17 mouse cellular contexts compared by ENCODE assay signal in genomic region chr10:42005259-42005658, GRCm38 (mm10). TPM values are rescaled to one million over a fixed set of nuclear protein-coding genes. Genes with fewer than 3 reads are reported as not detected.
DNase-seq lines count a peak whose midpoint lies in the region; ATAC-seq and TF ChIP-seq lines count a peak whose summit lies in the region.
"Had no signal": no experiment of that assay in that cellular context is flagged by ENCODE, and none has a peak within 500 bp of the region (broad histone marks: within the 10 kb centered on the region; RNA-seq: fewer than 3 reads in every experiment).

No protein-coding gene starts in this region.

- H3K9ac ChIP-seq in liver, postnatal 0 days (replicated peaks), result no peak overlapping the region
- H3K9ac ChIP-seq: lung, embryonic 15.5 days had no signal

- no peak overlapping the region for H3K4me3 ChIP-seq in liver, postnatal 0 days (ENCODE audit: low read depth, low read length)
- H3K4me3 ChIP-seq: erythroblast, embryonic 14.5 days; lung, embryonic 15.5 days; megakaryocyte, embryonic 14.5 days had no signal

- intact Hi-C loops in heart, postnatal 10 days (cut with DNase I), result no loop called here

- H3K27ac ChIP-seq in liver, postnatal 0 days (ENCODE audit: low read depth), result no peak overlapping the region
- H3K27ac ChIP-seq: lung, embryonic 15.5 days had no signal

- no peak for TF ChIP-seq EP300 in liver, postnatal 0 days (IDR thresholded peaks at IDR 0.05; ENCODE audit: low read depth)

- no peak overlapping the region for H3K4me2 ChIP-seq in liver, postnatal 0 days (ENCODE audit: low read depth, low read length)
- H3K4me2 ChIP-seq: lung, embryonic 15.5 days had no signal

- ATAC-seq in liver, postnatal 0 days, result no peak
- ATAC-seq: Patski had no signal

- WGBS in liver, postnatal 0 days (ENCODE audit: insufficient replicate concordance), result 82% methylated on average over 3 of the region's 3 CpGs

- no peaks in the 10 kb centered on the region for H3K9me3 ChIP-seq in liver, postnatal 0 days (ENCODE audit: low read length)
- H3K9me3 ChIP-seq: lung, embryonic 15.5 days; megakaryocyte, embryonic 14.5 days had no signal

- no peaks in the 10 kb centered on the region for H3K36me3 ChIP-seq in liver, postnatal 0 days (replicated peaks; ENCODE audit: insufficient read depth, low read length)
- H3K36me3 ChIP-seq: lung, embryonic 15.5 days had no signal

- H3K4me1 ChIP-seq in liver, postnatal 0 days (ENCODE audit: insufficient read depth), result peaks cover 2% of the 10 kb centered on the region; the same call in 1 of the 2 replicates
- H3K4me1 ChIP-seq: lung, embryonic 15.5 days had no signal

- TF ChIP-seq CTCF in liver, postnatal 0 days (IDR thresholded peaks at IDR 0.05; ENCODE audit: low read depth), result no peak

- peak; percentile 21 for DNase-seq in cerebellum, adult 9-11 months
- no peak for DNase-seq in cerebellum, adult 11 months
- peak; percentile 55 for DNase-seq in adipocyte (ENCODE audit: low spot score)
- DNase-seq in heart, adult 9 months (ENCODE audit: low spot score in 2 of 2), result peak; percentile 61 to 66
- peak; percentile 77 to 80 for DNase-seq in heart, postnatal 10 days
- no peak for DNase-seq in right cerebral cortex, postnatal 4 days
- no peak for DNase-seq in left cerebral cortex, adult 11 months (ENCODE audit: low spot score)
- no peak for DNase-seq in liver, postnatal 0 days
- DNase-seq: kidney, adult 9 months; kidney, postnatal 4 days; right cerebral cortex, postnatal 25 days had no signal

- no peaks in the 10 kb centered on the region for H3K27me3 ChIP-seq in liver, postnatal 0 days (ENCODE audit: insufficient read depth, low read length)
- H3K27me3 ChIP-seq: lung, embryonic 15.5 days; Patski had no signal

RNA-seq across cellular contexts. Expression of gene Armc2, which starts 13.0 kb away (rescaled TPM):
- 1 to 10 TPM; 2.6 to 2.7 TPM for total RNA-seq in heart, postnatal 10 days (2021)
- 0.07 and 0.21 TPM in 2 replicates for polyA plus RNA-seq in liver, postnatal 0 days (2015; fragmentation: Nextera tagmentation; extraction: Ambion mirVana)
- total RNA-seq: granulocyte monocyte progenitor cell, adult 5-6 weeks had no signal
- polyA plus RNA-seq: erythroblast, embryonic 14.5 days; liver, adult 2 months had no signal

Comparison
In these comparisons a context has a peak if more than half of its experiments do, and no peak if none do; other contexts are left out.
1. DNase-seq: peak in cerebellum, adult 9-11 months (single experiment), adipocyte (single experiment), heart, adult 9 months (2 of 2) and heart, postnatal 10 days (2 of 2); none in cerebellum, adult 11 months (single experiment), right cerebral cortex, postnatal 4 days (single experiment), left cerebral cortex, adult 11 months (single experiment) and liver, postnatal 0 days (single experiment).